Mouse (Mus musculus) cerebellum, adult 9-10 months (tissue): ENCODE measurements around the gene Ccdc15.
A peak's percentile ranks its signal among the peaks of the same experiment; 100 is the strongest.

Experiments
- DNase-seq: peaks from one replicate; pipeline ENCODE4 v3.0.0; 2022

Gene Ccdc15

DNA sequence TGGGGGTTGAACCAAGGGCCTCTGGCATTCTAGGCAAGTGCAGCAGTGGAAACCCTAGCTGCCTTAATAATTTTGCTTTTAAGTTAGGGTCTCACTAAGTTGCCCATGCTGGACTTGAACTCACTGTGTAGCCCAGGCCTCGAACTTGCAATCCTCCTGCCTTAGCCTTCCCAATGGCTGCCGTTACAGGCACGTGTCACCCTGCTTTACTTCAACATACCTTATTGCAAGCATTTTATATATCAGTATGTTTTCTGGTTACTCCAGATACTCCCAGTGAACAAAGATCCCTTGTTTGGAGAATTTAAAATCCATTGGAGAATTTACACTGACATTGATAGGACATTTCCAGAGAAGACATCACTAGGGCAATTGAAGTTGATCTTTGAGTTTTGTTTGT lies 818 bp upstream of the Ccdc15 start:
- DNase-seq, result no peak

DNA sequence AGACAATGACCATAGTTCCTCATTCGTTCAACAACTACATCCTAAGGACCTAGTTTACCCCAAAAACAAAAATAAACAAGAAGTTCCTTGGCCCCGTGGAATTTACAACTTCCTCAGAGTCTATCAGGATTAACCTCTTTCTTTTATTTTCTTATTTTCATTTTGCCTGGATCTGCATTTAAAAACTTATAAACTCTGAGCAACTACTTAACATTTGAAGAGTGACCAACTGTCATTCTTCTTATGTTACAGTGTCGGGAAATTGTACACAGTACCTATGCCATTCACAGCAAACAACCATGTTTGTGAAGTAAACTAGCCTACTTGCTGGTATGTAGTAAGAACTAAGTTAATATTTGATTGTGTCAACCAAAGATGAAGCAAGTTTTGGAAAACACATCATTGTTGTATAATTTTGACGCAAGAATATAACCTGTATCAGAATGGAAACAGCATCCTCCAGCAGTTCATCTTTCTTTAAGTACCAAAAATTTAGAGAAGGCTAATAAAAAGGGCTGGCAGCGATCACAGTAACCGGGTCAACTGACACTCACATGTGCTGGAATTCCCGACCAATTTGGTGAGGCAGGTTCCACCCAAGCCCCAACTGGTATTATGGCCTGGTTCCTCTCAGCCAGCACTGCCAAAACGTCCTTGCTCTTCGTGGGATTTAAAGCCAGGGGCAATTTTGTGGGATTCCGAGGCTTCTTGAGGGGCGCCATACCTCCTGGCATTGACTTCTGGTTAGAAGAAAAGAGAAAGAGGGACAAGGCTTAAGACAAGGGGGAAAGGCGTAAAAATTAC lies 846 bp downstream of the Ccdc15 start:
- DNase-seq, result no peak

DNA sequence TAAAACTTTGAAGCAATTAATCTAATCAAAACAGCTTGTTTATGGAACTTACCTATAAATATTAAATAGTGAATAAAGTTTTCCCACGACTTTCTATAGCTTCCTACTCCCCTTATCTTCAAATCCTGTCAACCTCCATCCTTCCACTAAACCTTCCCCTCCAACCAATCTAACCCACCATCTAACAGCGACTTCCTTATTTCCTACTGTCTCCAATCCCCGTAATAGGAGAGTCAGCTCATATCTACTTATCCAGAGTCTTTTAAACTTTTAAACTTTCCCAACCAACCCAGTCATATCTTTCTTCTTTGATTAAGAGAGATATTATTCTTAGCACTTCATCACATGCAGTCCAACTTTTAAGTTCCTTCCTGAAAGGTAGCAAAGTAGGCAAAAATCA lies 2.8 kb downstream of the Ccdc15 start:
- DNase-seq, result no peak

DNA sequence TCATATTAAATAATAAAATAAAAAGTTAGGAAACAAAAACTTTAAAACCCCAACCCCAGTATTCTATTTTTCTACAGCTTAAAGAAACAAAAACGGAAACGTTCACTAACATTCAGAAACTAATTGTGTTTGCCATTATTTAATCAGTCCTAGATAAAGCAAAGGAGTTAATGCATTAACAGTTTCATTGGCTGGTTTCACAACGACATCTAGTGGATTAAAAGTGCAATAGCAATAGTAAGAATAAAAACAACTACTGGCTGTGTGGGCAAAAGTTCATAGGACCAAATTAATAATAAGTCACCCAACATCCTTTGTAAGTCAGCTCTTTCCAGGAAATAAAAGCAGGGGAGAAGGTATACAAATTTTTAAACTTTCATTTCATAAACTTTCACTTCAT lies 18.8 kb downstream of the Ccdc15 start:
- DNase-seq, result peak; percentile 27

DNA sequence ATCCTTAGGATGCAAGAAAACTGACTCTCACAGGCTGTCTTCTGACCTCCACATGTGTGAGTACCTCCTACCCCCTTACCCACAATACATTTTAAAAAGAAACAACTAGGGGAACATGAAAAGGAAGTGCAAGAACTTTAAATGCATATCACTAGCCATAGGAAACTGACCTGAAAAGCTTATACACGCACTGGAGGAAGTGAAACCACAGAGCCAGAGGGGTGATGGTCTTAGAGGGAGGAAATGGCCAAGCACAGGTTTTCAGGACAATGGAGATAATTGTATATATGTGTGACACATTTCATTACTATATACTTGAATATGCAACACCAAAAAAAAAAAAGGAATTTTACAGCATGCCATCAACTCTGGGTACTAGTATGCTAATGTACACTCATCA lies 46.5 kb downstream of the Ccdc15 start:
- no peak for DNase-seq

DNA sequence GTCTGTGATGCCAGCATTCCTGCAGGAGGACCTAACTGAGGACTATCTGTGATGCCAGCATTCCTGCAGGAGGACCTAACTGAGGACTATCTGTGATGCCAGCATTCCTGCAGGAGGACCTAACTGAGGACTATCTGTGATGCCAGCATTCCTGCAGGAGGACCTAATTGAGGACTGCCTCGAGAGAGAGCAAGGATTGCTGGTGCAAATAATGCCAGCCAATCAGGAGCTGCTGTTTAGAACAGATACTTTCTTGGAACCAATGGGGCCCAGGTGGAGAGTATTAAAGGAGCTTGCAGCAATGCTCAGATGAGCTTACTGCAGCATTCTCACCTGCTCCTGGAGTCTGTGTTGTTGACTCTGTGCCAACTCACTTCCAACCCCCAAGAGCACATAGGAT lies 47.7 kb downstream of the Ccdc15 start:
- DNase-seq, result peak; percentile 63

DNA sequence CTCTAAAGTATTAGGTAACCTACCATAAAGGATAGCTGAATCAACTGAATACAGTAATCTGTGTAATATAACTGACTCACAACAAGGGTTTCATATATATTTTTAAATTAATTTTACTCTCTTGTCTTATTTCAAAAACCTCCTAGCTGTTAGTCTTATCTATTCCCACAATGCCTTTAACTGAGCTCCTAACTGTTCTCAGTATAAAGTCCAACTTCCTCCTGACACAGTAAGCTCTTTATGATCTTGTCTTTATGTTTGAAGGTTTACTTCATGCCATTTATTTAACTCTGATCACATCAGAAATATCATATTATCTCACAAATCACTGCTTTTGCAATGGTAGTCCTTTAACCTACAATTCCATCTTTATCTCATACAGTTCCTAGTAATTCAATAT lies 52.6 kb downstream of the Ccdc15 start:
- no peak for DNase-seq

DNA sequence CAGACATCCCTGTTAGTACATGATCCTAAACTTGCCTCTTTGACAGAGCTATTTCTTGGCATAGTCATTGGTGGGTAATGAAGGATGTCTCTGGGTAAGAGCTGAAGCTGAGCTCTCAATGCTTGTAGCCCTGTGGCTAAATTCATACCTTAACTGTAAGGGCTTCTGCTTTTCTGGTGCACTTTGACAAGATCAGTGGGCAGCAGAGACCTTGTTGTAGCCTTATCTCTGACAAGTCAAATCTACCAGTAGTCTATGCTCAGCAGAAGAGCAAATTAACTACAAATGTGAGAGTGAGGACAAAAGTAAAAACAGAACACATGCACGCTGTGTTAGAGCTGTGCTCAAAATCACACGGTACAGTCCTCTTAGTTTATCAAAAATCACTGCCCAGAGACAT lies 81.6 kb downstream of the Ccdc15 start:
- no peak for DNase-seq

DNA sequence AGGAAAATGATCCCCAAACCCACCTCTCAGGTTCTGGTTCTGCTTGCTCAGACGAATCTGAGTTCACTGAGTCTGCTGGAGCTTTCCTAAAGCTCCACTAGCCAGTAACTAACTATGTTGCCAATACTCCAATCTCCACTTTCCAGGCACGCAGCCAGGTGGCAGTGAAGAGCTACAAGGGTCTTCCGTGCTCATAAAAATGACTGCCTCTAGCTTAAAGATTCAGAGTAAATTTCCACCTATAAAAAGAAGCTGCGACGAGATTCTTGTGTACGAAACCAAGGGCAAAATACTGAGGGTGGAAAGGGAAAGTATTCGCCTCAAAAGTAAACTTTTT lies 92.4 kb downstream of the Ccdc15 start:
- DNase-seq, result no peak

DNA sequence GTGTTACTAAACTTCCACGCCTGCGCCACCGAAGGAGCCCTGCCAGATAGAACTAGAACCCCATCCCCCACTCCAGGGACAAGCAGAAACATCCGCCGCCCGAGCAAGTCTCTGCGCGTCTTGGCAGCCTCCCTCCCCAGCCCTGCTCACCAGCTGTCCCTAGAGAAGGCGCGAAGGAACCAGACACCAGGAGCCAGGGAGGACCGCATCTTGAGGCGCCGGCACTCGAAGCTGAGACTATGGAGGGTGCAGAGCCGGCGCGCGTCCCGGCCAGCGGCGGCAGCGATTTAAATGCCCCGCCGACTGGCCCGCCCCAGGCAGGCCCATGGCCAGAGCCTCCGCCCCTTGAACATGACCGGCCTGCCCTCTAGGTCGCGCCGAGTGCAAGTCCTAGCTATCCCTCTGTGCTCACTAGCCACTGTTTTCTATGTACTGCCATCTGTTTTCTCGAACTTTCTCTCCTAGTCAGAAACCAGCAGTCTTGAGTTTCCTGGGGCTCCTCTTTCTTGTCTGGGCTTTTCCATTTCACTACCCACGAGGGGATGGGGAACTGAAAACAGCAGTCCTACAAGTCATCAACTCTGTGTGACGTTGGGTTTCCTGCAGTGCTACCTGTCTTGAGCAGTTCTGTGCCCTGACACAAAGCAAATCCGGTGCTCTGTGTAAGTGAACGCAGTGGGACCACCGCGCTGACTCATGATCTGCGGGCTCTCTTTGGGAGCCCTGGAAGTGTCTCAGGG lies 92.9 kb downstream of the Ccdc15 start, which contains the start of gene Slc37a2:
Gene Slc37a2 (minus strand): TSS at position 590 of the 740 bp plus-strand sequence.
- DNase-seq, result peak; percentile 32

DNA sequence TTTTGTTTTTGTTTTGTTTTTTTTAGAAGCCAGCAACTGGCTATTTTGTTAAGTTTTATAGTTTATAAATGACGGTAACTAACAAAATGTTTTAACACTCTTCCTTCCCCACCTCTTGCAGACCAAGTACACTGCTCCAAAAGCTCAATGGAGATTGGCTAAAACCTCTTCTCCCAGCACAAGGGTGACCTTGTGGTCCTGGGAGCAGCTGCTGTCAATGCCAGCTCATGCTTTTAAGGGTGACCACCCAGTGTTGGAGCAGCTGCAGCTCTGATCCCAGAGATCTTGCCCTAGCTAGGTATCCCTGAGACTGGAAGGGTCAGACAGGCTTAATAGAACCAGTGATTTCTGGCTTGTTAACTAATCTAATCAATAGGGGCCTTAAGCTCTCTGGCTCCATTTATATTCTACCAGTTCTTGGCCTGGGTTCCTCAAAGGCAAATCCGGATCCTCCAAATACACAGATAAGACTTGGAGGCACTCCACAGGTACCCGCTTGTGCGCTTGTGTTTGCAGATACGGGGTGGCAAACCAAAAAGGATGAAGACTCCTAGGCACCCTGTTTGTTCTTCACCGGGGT lies 93.6 kb downstream of the Ccdc15 start:
- DNase-seq, result no peak

DNA sequence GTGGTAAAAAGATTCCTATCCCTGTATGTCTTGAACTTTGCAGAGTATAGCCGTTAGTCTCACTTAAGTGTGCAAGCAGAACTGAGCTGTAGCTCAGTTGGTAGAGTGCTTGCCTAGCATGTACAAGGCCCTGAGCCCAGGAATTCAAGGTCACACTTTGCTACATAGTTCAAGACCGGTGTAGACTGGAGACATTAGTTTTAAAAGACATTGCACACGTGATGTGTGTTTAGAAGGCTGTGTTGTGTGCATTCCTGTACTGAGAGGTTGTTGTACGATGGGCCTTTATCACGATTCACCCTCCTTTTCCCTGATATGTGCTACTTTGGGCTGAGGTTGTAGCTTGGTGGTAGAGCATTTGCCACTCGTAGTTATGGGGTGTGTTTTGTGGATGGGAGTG lies 97.6 kb downstream of the Ccdc15 start:
- no peak for DNase-seq

DNA sequence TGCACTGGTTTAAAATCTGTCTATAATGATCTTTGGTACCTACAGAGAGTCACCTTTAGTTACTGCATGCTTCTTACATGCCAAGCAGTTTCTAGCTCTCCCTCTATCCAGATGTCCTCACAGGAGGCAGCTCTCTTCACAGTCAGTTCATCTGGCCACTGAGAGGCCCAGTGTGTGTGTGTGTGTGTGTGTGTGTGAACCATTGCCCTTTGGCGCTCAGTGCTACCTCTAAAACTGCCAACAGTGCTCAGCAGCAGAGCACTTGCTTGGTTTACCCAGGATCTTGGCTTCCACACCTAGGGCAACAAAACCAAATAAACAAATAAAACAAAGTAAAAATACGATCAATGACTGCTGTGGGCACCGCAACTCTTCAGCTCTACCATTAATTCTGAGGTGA lies 98.3 kb downstream of the Ccdc15 start:
- no peak for DNase-seq

DNA sequence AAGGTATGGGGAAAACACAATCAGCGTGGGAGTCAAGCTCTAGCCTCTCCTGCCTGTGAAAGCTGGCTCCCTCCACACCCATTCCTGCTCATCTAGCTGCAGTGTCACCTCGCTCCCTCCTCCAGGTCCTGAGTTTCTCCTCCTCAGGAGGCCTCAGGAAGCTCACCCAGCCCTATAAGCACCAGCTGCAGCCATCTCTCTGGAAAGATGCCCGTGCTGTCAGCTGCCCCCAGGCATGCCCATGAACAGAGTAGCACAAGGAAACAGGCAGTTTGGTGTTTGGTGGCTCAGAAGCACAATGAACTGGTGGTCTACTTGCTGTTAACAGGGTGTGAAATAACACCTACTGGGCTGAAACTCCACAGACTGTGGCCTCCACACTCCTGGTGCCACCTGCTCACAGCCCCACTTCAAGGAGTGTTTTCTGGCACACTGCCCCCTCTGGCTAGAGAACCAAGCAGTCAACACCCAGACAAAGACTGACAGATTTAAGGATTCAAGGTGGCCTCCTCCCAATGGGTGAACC lies 99.8 kb downstream of the Ccdc15 start:
- DNase-seq, result no peak

DNA sequence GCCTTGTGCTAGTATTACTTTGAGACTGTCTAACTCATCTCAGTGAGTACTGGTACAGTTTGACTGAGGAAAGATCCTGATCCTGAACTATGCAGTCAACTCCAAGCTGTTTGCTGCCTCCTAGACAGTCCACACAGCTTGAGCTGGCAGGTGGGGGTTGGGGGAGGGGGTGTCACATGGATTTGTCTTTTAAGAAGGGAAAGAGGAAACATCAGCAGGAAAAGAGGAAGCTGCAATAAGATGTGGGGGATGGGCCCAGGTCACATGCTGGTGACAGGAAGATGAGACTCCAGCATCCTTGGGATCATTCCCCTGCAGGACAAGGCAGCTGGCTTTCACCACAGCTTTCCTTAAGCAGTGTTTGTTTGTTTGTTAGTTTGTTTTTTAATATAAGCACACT lies 100.8 kb downstream of the Ccdc15 start:
- no peak for DNase-seq

DNA sequence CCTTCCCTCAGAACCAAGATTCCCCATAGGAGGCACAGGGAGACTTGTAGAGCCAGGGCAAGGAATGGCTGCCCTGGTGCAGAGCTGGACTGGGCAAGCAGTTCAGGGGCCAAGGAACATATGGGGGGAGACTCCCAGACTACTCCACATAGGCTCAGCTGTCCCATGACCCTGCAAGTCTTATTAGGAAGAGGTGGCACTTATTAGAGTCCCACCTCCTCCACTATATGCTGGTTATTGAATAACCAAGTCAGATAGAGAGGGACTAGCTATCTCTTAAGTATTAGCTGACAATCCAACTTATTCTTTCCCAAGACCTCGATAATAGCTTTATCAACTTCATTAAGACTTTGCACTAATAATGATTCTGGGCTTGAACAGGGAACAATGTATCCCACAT lies 102.4 kb downstream of the Ccdc15 start:
- DNase-seq, result no peak

DNA sequence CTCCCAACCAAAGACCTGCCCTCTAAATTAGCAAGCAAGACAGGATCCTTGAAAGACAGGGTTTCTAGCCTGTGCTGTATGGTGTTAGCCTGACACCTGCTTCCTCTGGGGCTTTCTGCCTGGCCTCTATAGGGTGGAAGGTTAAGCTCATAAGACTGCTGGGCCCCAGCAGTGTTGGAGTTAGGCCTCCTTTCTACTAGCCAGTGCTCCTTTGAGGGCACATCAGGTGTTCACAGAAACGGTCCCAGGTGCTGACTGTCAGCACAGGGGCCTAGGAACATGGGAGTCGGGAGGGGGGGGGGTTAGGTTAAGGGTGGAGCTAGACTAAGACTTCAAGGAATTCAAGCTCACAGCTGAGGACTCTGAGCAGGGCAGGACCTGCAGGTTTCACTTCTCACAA lies 102.8 kb downstream of the Ccdc15 start:
- no peak for DNase-seq

DNA sequence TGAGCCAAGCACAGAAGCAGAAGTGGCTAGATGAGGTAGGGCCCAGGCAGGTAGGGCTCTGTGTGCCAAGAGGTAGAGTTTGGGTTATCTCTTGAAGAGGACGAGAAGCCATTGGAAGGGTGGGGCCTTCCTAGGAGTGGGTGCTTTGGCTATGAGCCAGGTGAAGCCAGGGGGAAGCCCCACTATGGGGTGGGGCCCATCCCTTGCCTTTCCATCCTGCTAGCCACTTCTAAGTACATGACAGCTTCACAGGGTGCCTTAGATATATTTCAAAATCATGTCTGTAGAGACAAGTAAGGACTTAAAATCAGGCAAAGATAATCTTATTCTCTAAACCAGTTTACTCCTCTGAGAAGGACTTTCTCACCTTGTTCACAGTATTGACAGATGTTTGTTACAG lies 103.6 kb downstream of the Ccdc15 start:
- DNase-seq, result no peak

DNA sequence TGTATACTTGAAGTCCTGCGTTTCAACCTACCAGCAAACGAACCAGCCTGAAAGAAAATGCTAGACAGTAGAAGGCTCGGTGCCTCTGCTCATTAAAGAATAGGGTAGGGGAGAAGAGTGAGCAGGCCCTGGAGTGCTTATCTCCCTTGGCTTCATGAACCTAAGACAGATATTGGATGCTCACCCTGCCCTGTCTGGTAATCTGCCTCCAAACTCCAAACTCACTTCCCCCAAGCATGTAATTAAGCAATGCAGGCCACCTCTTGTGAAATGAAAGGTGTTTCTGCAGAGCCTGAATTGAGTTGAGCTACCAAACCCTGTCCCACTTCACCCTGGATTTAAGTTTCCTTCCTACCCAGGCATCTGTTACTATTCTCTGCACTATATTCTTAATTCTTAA lies 105.5 kb downstream of the Ccdc15 start:
- no peak for DNase-seq

DNA sequence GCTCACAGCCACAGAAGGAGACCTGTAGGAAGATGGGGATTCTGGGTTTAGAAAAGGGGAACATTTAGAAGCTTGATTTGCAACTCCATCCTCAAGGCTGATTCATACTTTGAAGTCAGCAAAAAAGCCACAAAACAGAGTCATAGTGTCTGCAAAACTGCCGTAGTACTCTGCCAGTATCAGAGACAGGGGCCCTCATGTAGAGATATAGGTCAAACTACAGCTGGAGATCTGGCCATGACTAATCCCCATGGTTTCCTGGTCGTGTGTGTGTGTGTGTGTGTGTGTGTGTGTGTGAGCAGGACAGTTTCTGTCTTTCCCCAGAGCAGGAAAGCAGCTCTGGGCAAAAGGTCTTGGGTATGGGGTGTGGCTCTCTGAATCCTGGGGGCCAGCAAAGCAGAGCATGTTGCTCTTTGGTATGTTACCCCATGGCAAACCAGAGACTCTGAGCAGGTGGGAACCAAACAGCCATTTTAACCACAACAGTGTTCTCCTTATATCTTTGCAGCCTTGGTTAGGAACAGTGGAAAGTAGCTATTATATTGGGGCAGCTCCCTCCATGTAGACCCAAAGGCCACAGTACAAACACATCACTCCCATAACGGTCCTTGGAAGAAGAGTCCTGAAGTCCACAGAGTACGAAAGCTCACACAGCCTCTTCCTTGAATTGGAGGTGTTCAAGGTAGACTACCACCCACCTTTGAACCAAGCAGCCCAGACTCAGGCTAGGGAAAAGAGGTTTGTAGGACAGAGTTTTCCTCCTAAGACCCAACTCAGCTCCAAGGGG lies 112.1 kb downstream of the Ccdc15 start:
- DNase-seq, result no peak

DNA sequence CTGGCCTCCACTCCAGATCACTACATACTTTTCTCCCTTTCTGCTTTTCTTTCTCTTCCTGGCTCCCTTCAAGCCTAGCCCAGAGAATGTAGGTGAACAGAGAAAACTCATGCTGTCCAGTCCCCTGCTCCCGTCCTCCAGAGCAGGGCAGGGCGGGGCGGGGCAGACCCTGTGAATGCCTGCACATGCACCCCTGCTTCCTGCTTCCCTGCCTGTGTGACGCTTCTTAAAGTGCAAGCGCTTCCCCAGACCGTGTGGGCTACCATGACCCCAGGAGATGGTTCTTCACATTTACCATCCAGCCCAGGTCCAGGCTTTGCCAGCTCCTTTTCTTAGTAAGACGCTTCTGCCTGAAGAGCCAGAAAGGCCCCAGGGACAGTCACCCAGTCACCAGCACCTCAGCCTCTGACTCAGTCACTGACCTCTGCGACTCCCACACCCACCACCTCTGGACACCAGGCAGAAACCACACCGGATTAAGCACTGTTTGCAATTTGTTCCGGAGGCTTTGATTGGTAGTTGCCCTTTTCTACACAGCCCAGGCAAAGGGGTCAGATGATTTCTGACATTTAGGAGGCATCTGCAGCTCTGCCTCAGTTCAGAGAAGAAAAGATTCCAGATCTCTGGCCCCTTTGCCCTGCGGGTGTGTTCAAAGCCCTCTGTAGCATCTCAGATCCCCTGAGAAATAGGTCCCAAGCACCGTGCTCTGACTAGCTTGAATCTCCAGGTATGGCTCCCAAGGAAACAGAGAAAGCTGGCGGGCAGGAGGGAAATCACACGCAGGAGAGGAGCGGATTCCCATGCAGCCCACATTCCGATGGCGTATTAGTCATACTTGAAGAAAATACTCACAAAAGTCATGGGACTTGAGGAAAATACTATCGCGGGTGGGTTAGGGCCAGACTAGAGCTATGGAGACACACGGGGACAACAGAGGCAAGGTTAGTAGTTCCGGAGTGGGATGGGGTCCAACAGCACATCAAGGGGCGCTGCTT lies 115.7 kb downstream of the Ccdc15 start:
- no peak for DNase-seq
